Mouse (Mus musculus) liver, adult 2 months (tissue): ENCODE data around the gene Aicda.

Source experiments
- CTCF ChIP-seq: fragments of 200-500 bp; IDR thresholded peaks from 2 replicates; pipeline ENCODE4 v1.5.1; 2011; ENCODE audit warnings: low read depth, low read length, control low read depth
- POLR2A ChIP-seq: fragments of 200-500 bp; IDR thresholded peaks from 2 replicates; pipeline ENCODE4 v1.6.1; 2011; ENCODE audit warnings: low read length, control low read depth; ENCODE audit not compliant: insufficient read depth; ENCODE audit errors: extremely low read depth

- TF ChIP-seq POLR2A (no peak), CTCF (0 out of 2 replicates have a peak, but pooled peaks have one; percentile 4)
Observed at GRCm38 (mm10) chr6:122523289-122523688, 30.3 kb upstream of the Aicda start.
